Mouse (Mus musculus): ENCODE results near the gene Zfp691. TPM values are rescaled to one million over a fixed set of nuclear protein-coding genes. Genes with fewer than 3 reads are reported as not detected.

Gene Zfp691
- polyA plus RNA-seq, 1 experiment from 2014 or later, result 7.1 TPM

DNA sequence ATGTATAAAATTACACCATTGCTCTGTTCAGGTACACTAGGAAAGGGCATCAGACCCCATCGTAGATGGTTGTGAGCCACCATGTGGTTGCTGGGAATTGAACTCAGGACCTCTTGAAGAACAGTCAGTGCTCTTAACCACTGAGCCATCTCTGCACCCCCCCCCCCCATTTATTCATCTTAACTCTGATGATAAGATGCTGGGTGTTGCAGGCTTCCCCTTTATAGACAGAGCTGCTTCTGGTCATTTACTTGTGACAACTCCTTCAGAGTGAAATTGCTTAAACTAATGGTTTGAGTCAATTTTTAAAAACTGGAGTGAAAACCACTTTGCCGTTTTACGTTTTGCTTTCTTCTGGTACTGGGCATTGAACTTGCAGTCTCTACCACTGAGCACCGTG is 18.8 kb upstream of the Zfp691 start:
- no peak for DNase-seq
- Histone ChIP-seq H3K4me1 (ENCODE audit: control insufficient read depth, insufficient read depth, low read length) (peaks cover 13% of the 10 kb centered on the region; the same call in 1 of the 2 replicates), H3K4me3 (replicated peaks; ENCODE audit: low read depth, low read length) (no peak overlapping the region), H3K27ac (replicated peaks; ENCODE audit: low read depth, low read length) (no peak overlapping the region), H3K9ac (replicated peaks; ENCODE audit: low read length) (no peak overlapping the region), H3K4me2 (ENCODE audit: low read length) (no peak overlapping the region), H3K9me3 (ENCODE audit: control insufficient read depth, low read length) (no peaks in the 10 kb centered on the region), H3K27me3 (ENCODE audit: control insufficient read depth, insufficient read depth, low read length) (no peaks in the 10 kb centered on the region), H3K36me3 (ENCODE audit: control insufficient read depth, insufficient read depth, low read length) (no peaks in the 10 kb centered on the region)
- 88% methylated on average over 4 of the region's 4 CpGs for WGBS
- no peak for ATAC-seq (ENCODE audit: low FRiP score, low TSS enrichment)

DNA sequence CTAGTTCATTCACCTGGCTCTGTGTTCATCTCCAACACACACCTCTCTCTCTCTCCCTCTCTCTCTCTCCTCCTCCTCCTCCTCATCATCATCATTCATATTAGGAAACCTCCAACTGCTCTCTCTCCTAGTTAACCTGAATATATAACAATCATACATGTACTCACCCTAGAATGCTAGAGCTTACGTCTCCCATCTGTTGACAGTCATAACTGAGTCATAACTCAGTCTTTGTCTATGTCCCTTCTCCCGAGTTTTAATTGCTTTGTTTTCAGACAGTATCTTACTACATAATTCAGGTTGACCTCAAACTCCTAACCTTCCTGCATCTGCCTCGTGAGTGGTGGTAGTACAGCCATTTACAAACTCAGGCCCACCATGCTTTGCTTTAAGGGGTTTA is 17.3 kb upstream of the Zfp691 start:
- Histone ChIP-seq H3K4me1 (ENCODE audit: control insufficient read depth, insufficient read depth, low read length) (no peaks in the 10 kb centered on the region), H3K9me3 (ENCODE audit: control insufficient read depth, low read length) (no peaks in the 10 kb centered on the region), H3K27ac (replicated peaks; ENCODE audit: low read depth, low read length) (no peak overlapping the region), H3K9ac (replicated peaks; ENCODE audit: low read length) (no peak overlapping the region), H3K36me3 (ENCODE audit: control insufficient read depth, insufficient read depth, low read length) (no peaks in the 10 kb centered on the region), H3K27me3 (ENCODE audit: control insufficient read depth, insufficient read depth, low read length) (no peaks in the 10 kb centered on the region), H3K4me3 (replicated peaks; ENCODE audit: low read depth, low read length) (no peak overlapping the region), H3K4me2 (ENCODE audit: low read length) (no peak overlapping the region)
- DNase-seq (no peak), ATAC-seq (ENCODE audit: low FRiP score, low TSS enrichment) (no peak)
- WGBS, result 80% methylated on average over 3 of the region's 3 CpGs

DNA sequence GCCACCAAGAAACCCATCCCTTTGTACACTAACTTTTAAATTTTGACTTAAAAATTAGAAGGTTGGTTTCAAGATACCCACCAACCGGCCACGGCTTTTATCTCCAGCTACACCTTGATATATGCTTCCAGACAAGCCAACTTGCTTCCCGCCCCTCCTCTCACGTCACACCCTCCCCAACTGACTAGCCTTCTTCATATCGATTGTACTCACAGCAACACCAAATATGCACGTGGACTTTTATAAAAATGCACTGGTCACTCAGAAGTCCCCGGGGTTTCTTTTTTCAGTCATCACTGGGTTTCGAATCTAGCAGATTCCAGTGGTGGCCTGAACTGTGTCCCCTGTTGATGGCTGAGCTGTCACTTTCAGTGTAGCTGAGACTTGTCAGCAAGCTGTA is 16.6 kb upstream of the Zfp691 start:
- H3K9ac ChIP-seq (replicated peaks; ENCODE audit: low read length), result no peak overlapping the region
- no peaks in the 10 kb centered on the region for H3K4me1 ChIP-seq (ENCODE audit: control insufficient read depth, insufficient read depth, low read length)
- H3K4me2 ChIP-seq (ENCODE audit: low read length), result no peak overlapping the region
- H3K27me3 ChIP-seq (ENCODE audit: control insufficient read depth, insufficient read depth, low read length), result no peaks in the 10 kb centered on the region
- H3K9me3 ChIP-seq (ENCODE audit: control insufficient read depth, low read length), result no peaks in the 10 kb centered on the region
- WGBS, result 86% methylated on average over 8 of the region's 8 CpGs
- DNase-seq (no peak), ATAC-seq (ENCODE audit: low FRiP score, low TSS enrichment) (no peak)
- no peaks in the 10 kb centered on the region for H3K36me3 ChIP-seq (ENCODE audit: control insufficient read depth, insufficient read depth, low read length)
- H3K4me3 ChIP-seq (replicated peaks; ENCODE audit: low read depth, low read length), result no peak overlapping the region
- H3K27ac ChIP-seq (replicated peaks; ENCODE audit: low read depth, low read length), result no peak overlapping the region

DNA sequence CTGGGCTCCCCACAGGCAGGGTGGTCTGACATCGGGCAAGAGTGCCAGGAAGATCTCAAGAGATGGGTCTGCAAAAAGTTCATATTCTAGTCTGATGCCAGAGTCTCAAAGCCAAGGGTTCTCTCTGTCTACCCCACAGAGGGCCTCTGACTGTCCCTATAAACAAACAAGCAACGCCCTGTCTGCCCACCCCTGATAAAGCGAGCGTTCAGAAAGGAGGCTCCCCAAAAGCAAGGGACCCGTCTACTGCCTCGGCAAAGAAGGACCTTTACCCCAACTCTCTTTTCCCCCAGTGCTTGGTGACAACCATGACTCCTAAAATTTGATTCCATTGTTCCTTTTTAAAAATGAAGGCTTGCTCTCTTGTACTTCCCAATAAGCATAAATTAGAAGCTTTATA is 15.9 kb upstream of the Zfp691 start, which contains the start of gene Ermap:
Gene Ermap (minus strand): TSS at position 148 of the 400 bp plus-strand sequence.
- H3K27ac ChIP-seq (replicated peaks; ENCODE audit: low read depth, low read length), result no peak within 1 kb of the TSS
- WGBS, result 53% methylated on average over 6 of the region's 6 CpGs
- no peak within 1 kb of the TSS for H3K4me2 ChIP-seq (ENCODE audit: low read length)
- no peak for DNase-seq
- no peaks in the 10 kb centered on the region for H3K27me3 ChIP-seq (ENCODE audit: control insufficient read depth, insufficient read depth, low read length)
- H3K9ac ChIP-seq (replicated peaks; ENCODE audit: low read length), result no peak within 1 kb of the TSS
- no peaks in the 10 kb centered on the region for H3K36me3 ChIP-seq (ENCODE audit: control insufficient read depth, insufficient read depth, low read length)
- H3K4me3 ChIP-seq (replicated peaks; ENCODE audit: low read depth, low read length), result no peak within 1 kb of the TSS
- ATAC-seq (ENCODE audit: low FRiP score, low TSS enrichment), result no peak
- no peaks in the 10 kb centered on the region for H3K4me1 ChIP-seq (ENCODE audit: control insufficient read depth, insufficient read depth, low read length)
- H3K9me3 ChIP-seq (ENCODE audit: control insufficient read depth, low read length), result no peaks in the 10 kb centered on the region

DNA sequence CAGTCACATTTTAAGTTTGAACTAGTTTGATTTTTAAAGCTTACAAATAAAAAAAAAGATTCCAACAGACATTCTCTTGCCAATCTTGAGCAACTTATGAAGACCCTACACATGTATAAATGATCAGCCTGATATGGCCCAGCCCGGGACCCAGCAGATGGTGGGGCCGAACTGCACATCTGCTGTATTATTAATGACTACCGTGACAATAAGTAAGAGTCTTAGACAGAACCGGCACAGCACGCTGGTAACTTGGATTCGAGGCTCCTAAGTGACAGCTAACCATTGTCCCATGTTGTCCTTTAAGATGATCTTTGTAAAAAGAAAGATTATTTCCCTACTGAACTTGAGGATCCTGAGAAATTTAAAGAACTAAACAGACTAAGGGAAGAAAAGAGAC is 15.4 kb upstream of the Zfp691 start:
- DNase-seq (no peak), ATAC-seq (ENCODE audit: low FRiP score, low TSS enrichment) (no peak)
- no peak overlapping the region for H3K4me3 ChIP-seq (replicated peaks; ENCODE audit: low read depth, low read length)
- no peaks in the 10 kb centered on the region for H3K9me3 ChIP-seq (ENCODE audit: control insufficient read depth, low read length)
- 25% methylated on average over 6 of the region's 6 CpGs for WGBS
- H3K27ac ChIP-seq (replicated peaks; ENCODE audit: low read depth, low read length), result no peak overlapping the region
- H3K9ac ChIP-seq (replicated peaks; ENCODE audit: low read length), result no peak overlapping the region
- H3K27me3 ChIP-seq (ENCODE audit: control insufficient read depth, insufficient read depth, low read length), result no peaks in the 10 kb centered on the region
- no peaks in the 10 kb centered on the region for H3K36me3 ChIP-seq (ENCODE audit: control insufficient read depth, insufficient read depth, low read length)
- H3K4me1 ChIP-seq (ENCODE audit: control insufficient read depth, insufficient read depth, low read length), result no peaks in the 10 kb centered on the region
- H3K4me2 ChIP-seq (ENCODE audit: low read length), result no peak overlapping the region

DNA sequence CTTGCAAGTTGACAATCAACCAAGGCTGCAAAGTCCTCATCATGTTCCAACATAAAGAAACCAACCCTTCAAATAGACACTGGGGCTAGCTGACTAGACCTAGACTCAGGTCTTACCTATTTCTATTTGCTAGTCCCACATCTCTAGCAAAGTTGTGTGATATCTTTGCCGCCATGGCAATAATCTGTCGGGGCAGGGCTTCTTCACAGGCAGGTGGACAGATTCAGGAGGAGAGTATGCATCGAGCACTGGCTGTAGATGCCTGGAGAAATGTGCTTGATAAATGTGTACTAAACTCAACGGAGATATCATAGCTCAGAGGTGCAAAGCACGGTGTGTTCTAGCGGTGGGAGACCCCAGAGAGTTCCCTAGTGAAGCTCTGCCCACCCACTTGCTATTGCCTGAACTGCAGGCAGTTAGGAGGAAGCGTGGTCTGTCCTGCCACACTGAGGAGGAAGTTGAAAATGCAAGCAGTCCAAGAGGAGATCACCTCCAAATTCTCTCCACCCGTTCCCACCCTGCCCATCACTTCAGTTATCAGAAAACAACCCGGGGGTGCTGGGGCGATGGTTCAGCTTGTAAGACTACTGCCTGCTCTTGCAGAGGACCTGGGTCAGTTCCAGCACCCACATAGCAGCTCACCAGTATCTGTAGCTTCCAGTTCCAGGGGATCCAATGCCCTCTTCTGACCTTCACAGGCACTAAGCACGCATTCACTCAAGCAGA is 14.2 kb upstream of the Zfp691 start:
- H3K4me3 ChIP-seq (replicated peaks; ENCODE audit: low read depth, low read length), result no peak overlapping the region
- 64% methylated on average over 11 of the region's 11 CpGs for WGBS
- H3K4me2 ChIP-seq (ENCODE audit: low read length), result no peak overlapping the region
- H3K9me3 ChIP-seq (ENCODE audit: control insufficient read depth, low read length), result no peaks in the 10 kb centered on the region
- H3K27ac ChIP-seq (replicated peaks; ENCODE audit: low read depth, low read length), result no peak overlapping the region
- H3K4me1 ChIP-seq (ENCODE audit: control insufficient read depth, insufficient read depth, low read length), result no peaks in the 10 kb centered on the region
- no peak overlapping the region for H3K9ac ChIP-seq (replicated peaks; ENCODE audit: low read length)
- no peak for DNase-seq
- no peaks in the 10 kb centered on the region for H3K36me3 ChIP-seq (ENCODE audit: control insufficient read depth, insufficient read depth, low read length)
- no peak for ATAC-seq (ENCODE audit: low FRiP score, low TSS enrichment)
- no peaks in the 10 kb centered on the region for H3K27me3 ChIP-seq (ENCODE audit: control insufficient read depth, insufficient read depth, low read length)

DNA sequence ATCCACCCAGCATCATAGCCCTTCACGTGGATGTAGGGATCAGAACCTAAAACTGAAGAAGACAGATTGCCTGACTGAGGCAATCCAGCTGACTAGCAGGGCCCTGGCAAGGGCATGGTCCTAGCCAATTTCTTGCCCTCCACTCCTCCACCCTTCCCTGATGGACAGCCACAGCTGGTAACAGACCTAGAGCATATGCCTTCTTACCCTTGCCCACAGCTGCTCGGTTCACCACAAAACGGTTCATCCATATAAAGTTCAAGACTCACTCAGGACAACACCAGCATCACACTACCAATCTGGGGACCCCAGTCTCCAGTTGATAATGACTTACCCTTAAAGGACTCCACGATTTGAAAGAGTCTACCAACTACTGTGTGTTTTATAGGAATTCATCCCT is 11.8 kb upstream of the Zfp691 start:
- Histone ChIP-seq H3K4me1 (ENCODE audit: control insufficient read depth, insufficient read depth, low read length) (no peaks in the 10 kb centered on the region), H3K36me3 (ENCODE audit: control insufficient read depth, insufficient read depth, low read length) (no peaks in the 10 kb centered on the region), H3K9me3 (ENCODE audit: control insufficient read depth, low read length) (no peaks in the 10 kb centered on the region), H3K27me3 (ENCODE audit: control insufficient read depth, insufficient read depth, low read length) (no peaks in the 10 kb centered on the region), H3K4me3 (replicated peaks; ENCODE audit: low read depth, low read length) (no peak overlapping the region), H3K9ac (replicated peaks; ENCODE audit: low read length) (no peak overlapping the region), H3K4me2 (ENCODE audit: low read length) (no peak overlapping the region), H3K27ac (replicated peaks; ENCODE audit: low read depth, low read length) (no peak overlapping the region)
- 81% methylated on average over 4 of the region's 4 CpGs for WGBS
- DNase-seq (no peak), ATAC-seq (ENCODE audit: low FRiP score, low TSS enrichment) (no peak)

DNA sequence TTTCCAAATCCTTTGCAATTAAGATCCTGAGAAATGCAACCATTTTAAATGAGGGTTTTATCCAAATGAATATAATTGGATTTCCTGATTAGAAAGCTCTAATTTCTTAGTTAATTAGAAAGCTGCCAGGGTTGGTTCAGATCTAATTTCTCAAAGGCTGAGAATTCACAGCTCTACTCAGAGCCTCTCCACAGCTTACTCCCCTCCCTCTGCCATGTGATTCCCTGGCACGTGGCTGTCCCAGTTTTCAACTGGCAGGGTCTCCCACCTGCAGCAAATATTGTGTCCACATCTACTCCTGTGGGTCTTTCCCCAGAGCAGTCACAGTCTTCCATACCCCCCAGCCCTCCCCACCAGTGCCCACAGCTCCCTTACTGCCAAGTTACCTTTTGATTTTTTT is 9.5 kb upstream of the Zfp691 start:
- WGBS, result 65% methylated on average over 1 of the region's 1 CpGs
- ATAC-seq (ENCODE audit: low FRiP score, low TSS enrichment) (no peak), DNase-seq (no peak)
- Histone ChIP-seq H3K36me3 (ENCODE audit: control insufficient read depth, insufficient read depth, low read length) (no peaks in the 10 kb centered on the region), H3K27me3 (ENCODE audit: control insufficient read depth, insufficient read depth, low read length) (no peaks in the 10 kb centered on the region), H3K4me3 (replicated peaks; ENCODE audit: low read depth, low read length) (no peak overlapping the region), H3K4me1 (ENCODE audit: control insufficient read depth, insufficient read depth, low read length) (no peaks in the 10 kb centered on the region), H3K4me2 (ENCODE audit: low read length) (no peak overlapping the region), H3K27ac (replicated peaks; ENCODE audit: low read depth, low read length) (no peak overlapping the region), H3K9me3 (ENCODE audit: control insufficient read depth, low read length) (no peaks in the 10 kb centered on the region), H3K9ac (replicated peaks; ENCODE audit: low read length) (no peak overlapping the region)

DNA sequence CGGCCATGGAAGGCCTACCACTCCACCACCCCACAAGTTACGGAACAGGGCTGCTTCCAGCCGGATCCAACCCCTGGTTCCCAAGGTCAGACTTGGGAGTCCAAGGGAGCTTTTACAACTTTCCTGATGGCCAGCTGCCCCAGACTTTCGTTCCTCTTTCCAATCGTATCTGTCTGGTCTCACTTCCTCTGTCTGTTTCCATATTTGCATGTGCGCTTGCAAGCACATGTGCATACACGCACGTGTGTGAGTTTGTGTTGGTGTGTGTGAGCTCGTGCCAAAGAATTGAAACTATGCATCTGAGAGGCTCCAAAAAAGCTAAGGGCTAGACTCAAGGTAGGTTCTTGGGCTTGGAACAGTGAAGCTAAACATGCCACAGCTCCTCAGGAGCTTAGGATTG is 7.5 kb upstream of the Zfp691 start:
- no peaks in the 10 kb centered on the region for H3K27me3 ChIP-seq (ENCODE audit: control insufficient read depth, insufficient read depth, low read length)
- H3K27ac ChIP-seq (replicated peaks; ENCODE audit: low read depth, low read length), result no peak overlapping the region
- H3K9ac ChIP-seq (replicated peaks; ENCODE audit: low read length), result no peak overlapping the region
- no peak overlapping the region for H3K4me3 ChIP-seq (replicated peaks; ENCODE audit: low read depth, low read length)
- no peak overlapping the region for H3K4me2 ChIP-seq (ENCODE audit: low read length)
- DNase-seq (no peak), ATAC-seq (ENCODE audit: low FRiP score, low TSS enrichment) (no peak)
- no peaks in the 10 kb centered on the region for H3K9me3 ChIP-seq (ENCODE audit: control insufficient read depth, low read length)
- no peaks in the 10 kb centered on the region for H3K4me1 ChIP-seq (ENCODE audit: control insufficient read depth, insufficient read depth, low read length)
- 90% methylated on average over 9 of the region's 9 CpGs for WGBS
- no peaks in the 10 kb centered on the region for H3K36me3 ChIP-seq (ENCODE audit: control insufficient read depth, insufficient read depth, low read length)

Measured in midbrain, embryonic 14.5 days (tissue).